Mouse (Mus musculus) layer of hippocampus, postnatal 36 days (tissue): ENCODE measurements around the gene Cartpt. TPM values are rescaled to one million over a fixed set of nuclear protein-coding genes. Genes with fewer than 3 reads are reported as not detected.
"Not testable (repeated sequence)": the region's sequence is repeated elsewhere in the genome, so short reads cannot be mapped to it uniquely, and the experiment has no call there.

Source experiments
- DNase-seq, 2 experiments: peaks; one replicate each; pipeline ENCODE4 v3.0.0; 2022
- total RNA-seq, 2 experiments: library from RNA; stranded (reverse); gene quantifications; 2 replicates each; pipeline ENCODE4 v1.2.3; 2021

The Cartpt gene
- total RNA-seq, 2 experiments from 2014 or later = 1.9 to 3.1 TPM

- DNase-seq = no peak
Observed at GRCm38 (mm10) chr13:99855229-99855628, 45.7 kb downstream of the Cartpt start.

GRCm38 (mm10) chr13:99853131-99853530, 47.8 kb downstream of the Cartpt start:
- DNase-seq = no peak

- DNase-seq = not testable (repeated sequence)
Observed at GRCm38 (mm10) chr13:99852416-99852815, 48.5 kb downstream of the Cartpt start.

- no peak for DNase-seq
Observed at GRCm38 (mm10) chr13:99851026-99851425, 49.9 kb downstream of the Cartpt start.

DNA sequence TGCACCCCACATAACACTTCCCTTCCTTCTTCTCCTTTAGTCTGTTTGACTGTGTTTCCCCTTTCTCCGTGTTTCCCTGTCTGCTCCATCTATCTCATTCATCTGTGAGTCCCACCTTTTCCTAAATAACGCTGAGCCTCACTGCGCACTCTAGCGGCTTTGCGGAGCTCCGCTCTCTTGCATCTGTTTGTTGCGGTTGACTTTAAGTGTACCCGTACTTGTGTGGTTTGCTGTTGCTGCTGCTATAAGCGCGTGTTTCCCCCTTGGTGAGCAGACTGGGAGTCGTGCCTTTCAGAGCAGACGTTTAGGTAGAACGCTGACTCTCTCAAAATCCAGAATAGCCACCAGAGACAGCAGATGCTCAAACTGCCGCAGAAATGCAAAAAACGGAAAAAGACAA, 51.3 kb downstream of the Cartpt start:
- DNase-seq = peak; percentile 19 to 28

Other genes with a start within 250 kb of the Cartpt start
- gene Mccc2, start 114.5 kb upstream of the Cartpt start, total RNA-seq = 10 to 100 TPM; 26.9 to 30.4 TPM
- 10 to 100 TPM; 38.5 to 38.7 TPM for gene Bdp1, start 203.0 kb upstream of the Cartpt start, total RNA-seq
- gene Serf1, start 206.9 kb upstream of the Cartpt start, total RNA-seq = 10 to 100 TPM; 17.5 to 22.3 TPM
- gene Smn1, start 223.8 kb upstream of the Cartpt start, total RNA-seq = 10 to 100 TPM; 34.1 to 43.9 TPM